Mouse (Mus musculus): Measurements from ENCODE around the gene Akr1c12.
A peak's percentile ranks its signal among the peaks of the same experiment; 100 is the strongest.

GRCm38 (mm10) chr13:4281471-4282412, 2.5 kb upstream of the Akr1c12 start:
- TF ChIP-seq CTCF (IDR thresholded peaks at IDR 0.05; ENCODE audit: borderline replicate concordance, extremely low read depth, insufficient read depth, insufficient read length) (peak; percentile 54; the same call in 1 of the 2 replicates), POLR2A (IDR thresholded peaks at IDR 0.05; ENCODE audit: borderline replicate concordance, extremely low read depth, insufficient read depth, insufficient read length, poor library complexity, severe bottlenecking) (no peak)

Measured in brain, embryonic 14.5 days (tissue).